Mouse (Mus musculus) brain, adult 2 months (tissue): ENCODE data around the gene Gm17455.

Experiments used
- DNase-seq: peaks from one replicate; pipeline ENCODE4 v3.0.0; 2011; ENCODE audit warnings: low read depth, low spot score

The Gm17455 gene

GRCm38 (mm10) chr10:60373937-60374578, 25.5 kb upstream of the Gm17455 start:
- DNase-seq = peak; percentile 58

DNA sequence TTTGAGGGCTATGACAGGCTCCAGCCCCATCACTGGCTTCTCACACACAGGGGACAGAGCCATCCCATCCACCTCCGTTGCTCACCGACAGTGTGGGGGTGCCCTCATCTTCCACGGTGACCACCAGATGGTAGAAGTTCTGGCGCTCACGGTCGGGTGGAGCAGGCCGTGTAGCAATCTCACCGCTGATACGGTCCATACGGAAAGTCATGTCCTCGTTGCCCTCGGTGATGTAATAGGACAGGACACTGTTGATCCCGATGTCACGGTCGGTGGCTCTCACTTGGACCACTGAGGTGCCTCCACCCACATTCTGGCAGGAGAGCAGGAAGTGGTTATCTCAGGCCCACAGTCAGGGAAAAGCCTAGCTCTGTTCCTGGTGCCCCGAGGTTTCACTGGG, 22.8 kb upstream of the Gm17455 start:
- DNase-seq = no peak

DNA sequence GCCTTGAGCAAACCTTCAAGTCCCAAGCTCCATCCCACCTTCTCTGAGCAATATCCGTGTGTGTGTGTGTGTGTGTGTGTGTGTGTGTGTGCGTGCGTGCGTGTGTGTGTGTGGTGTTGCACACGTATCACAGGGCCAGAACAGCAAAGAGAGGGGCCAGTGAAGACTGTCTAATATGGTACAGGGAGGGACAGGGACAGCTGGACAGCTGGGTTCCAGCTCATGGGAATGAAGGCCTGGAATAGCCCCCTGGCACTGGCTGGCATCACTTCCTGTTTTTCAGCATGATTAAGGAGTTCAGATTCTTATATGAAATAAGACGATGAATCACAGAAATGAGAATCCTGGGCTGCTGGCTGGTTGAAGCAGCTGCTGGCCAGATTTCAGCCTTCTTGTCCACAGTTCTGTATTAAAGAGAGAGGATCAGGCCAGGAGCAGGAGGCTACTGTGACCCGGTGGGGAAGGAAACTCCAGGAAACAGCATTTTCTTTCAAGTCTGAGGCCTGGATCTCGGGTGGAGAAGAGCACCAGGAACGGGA, 20.0 kb upstream of the Gm17455 start:
- DNase-seq = no peak

DNA sequence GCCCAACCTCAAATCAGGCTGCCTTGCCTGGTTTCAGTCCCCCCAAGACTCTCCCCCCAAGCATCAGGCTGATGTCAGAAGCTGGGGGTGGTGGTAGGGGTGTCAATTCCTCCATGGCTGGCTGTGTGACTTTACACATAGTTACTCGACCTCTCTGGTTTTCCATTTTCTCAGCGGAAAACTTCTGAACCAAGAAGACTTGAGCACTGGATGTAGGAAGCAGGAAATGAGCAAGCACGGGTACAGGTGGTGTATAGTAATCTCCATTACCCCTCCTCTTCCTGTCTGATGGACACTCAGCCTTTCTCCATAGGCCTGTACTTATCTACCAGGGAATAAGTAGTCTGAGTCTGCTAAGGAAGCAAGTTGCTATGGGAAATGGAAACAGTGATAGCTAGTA, 19.3 kb upstream of the Gm17455 start:
- DNase-seq = no peak

DNA sequence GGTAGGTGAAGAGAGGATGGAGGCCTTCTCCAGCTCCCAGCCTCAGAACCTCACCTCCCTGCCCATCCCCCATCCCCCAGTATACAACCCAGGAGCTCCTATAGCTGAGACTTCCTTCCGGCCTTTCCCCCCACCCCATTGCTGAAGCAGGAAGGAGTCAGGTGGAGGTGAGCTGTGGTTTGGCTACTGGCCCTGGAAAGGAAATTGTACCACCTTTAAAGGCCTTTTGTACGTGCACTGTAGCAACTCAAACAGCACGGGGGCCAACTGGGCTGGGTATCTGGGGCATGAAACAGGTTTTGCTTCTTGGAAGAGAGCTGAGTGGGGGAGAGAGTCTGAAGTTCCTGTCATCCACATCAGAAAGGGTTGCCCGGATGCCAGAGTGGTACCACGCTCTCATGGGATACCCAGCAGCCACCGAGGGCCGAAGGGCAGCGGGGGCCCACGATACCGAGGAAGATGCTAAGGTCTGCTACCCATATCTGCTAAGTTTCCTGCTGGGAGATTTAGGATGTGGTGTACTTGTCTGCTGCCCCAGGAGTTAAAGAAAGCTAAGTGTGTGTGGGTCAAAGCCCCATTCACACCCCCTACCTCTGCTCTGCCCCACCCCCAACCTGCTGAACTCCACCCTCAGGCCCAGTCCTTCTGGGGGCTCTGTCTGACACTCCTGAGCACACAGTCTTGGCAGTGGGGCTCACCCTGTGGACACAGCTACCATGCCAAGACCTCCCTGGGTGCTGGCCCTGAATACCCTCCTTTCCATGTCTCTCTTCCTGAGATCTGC, 18.2 kb upstream of the Gm17455 start:
- no peak for DNase-seq

GRCm38 (mm10) chr10:60388332-60388731, 11.2 kb upstream of the Gm17455 start:
- no peak for DNase-seq

- DNase-seq = no peak
Measured at GRCm38 (mm10) chr10:60389447-60389865, 10.1 kb upstream of the Gm17455 start.

DNA sequence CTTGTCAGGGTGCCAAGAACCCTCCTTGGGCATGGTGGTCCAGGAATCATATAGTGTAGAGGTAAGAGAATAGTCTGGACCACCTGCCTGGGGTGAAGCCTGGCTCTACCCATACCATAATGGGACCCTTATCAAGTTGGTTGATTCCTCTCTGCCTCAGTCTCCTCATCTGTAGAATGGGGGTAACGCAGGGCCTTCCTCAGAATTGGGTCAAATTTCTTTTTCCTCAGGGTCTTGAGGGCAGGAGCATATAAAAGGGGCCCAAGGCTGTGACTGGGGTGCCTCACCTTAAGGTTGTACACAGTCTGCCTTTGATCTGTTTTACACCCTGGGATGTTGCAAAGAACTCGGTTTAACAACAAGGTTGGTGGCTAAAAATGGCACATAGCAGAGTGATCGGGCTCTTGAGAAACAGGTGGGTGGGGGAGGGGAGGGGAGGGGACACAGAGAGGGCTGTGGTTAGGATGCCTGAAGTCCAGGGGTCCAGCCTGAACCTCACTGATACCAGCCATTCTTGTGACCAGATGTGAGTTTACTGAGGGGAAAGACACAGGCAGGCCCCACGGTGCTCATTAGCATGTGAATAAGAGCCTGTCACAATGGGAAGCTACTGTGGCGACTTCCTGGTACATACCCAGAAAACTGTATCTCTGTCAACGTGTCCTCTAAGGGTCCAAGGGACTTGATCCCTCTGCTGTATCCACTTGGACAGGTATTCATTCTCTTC, 9.2 kb upstream of the Gm17455 start:
- no peak for DNase-seq

- no peak for DNase-seq
Measured at GRCm38 (mm10) chr10:60390904-60391420, 8.6 kb upstream of the Gm17455 start.

DNA sequence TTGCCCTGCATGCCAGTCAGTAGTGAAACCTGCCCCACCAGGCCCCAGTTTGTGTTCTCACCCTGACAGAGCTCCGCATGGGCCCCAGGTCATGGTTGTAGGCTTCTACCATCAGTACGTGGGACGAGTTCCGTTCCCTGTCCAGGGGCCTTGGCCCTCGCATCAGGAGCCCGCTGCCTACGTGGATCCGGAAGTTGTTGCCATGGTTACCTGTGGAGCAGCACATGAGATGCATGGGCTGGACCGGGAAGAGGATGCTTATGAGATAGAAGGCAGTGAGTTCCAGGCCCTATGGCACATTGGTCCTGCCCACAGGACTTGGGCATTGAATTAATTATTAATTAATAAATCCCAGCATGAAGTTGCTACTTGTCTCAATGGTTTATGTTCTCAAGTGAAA, 7.9 kb upstream of the Gm17455 start:
- DNase-seq = peak; percentile 29

- DNase-seq = peak; percentile 36
Measured at GRCm38 (mm10) chr10:60394936-60395335, 4.6 kb upstream of the Gm17455 start.

DNA sequence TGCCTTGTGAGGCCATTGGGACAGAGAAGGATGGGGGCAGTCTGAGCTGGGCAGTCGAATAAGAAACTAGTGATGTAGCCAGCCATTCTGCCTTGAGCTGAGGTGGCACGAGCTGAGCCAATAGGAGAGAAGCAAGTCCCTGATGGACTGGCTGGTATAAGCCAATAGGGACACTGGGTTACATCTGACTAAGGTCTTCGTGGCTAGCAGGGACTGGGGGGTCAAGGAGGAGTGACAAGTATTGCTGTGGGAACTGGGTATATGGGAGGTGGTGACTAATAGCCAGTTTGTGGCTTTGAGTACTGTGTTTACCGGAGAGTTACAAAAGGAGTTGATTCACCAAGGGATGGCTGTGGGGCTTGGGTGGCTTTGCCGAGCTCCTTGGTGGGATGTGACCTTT, 3.9 kb upstream of the Gm17455 start:
- no peak for DNase-seq

GRCm38 (mm10) chr10:60398051-60398814, 1.3 kb upstream of the Gm17455 start:
- no peak for DNase-seq

DNA sequence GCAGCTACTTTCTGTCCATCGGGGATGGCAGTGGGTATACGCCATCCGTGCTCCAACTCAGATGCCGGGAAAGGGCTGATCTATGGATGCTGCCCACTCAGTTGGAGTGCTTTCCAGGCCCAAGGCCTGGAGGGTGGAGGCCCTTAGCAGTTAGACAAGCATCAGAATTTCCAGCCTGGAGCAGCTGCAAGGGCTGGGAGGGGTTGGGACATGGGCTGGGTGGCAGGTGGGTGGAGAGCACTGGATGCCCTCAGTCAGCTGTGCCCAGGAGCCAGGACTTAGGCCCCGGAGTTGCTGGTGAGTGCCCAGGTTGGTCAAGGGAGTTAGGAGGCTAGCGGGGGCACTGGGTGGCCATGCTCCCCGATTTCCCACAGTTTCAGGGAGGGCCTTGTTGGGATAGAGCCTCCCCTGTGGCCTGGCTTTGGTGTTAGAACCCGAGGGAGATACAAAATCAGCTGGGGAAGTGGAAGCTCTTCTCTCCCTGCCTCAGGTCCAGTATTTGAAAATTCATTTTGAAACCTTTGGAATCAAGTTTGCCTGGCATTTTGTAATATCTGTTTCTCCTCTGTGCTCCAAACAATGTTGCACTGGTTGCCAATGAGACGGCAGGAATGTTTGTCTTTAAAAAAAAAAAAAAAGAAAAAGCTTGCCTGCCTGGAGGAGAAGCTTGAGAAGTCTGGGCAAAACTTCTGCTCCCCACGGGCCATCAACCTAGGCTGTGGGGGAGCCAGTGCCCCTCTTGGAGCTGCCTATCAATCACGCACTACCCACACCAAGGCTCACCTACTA, 1.2 kb downstream of the Gm17455 start:
- no peak for DNase-seq

- DNase-seq = peak; percentile 56
Measured at GRCm38 (mm10) chr10:60405460-60406177, 6.1 kb downstream of the Gm17455 start.

DNA sequence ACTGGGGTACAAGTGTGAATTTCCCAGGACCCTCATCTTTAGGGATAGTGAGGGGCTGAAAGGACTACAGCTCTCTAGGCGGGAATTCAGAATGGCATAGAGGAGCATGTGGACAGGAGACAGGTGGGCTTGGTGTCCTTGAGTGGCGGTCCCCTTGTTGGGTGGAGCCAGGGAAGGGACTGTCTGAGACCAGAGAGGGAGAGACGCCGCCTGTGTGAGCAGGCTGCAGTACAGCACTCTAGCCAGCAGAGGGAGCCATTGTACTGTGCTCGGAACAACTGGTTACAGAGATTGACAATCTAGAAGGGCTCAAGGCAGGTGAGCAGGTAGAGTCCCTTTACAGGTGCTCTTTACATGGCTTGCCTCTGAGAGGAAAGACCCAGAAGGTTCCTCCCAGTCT, 8.3 kb downstream of the Gm17455 start:
- peak; percentile 65 for DNase-seq

- no peak for DNase-seq
Measured at GRCm38 (mm10) chr10:60411794-60412193, 12.3 kb downstream of the Gm17455 start.

DNA sequence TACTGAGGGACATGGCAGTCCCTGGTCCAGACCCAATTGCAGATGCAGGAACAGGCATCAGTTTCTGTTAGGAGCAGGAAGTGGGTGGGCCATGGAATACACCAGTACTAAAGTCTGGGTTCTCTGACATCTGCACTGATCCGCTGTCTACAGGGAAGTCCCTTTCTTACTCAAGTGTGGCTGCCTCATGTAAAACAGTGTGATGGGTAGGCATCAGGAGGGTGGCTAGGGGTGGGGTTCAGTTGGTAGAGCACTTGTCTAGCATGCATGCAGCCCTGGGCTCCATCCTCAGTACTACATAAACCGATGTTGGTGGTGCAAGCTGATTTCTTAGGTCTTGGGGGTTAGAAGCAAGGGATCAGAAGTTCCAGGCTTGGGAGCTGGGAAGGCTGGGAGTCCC, 14.2 kb downstream of the Gm17455 start:
- no peak for DNase-seq

- DNase-seq = peak; percentile 56
Measured at GRCm38 (mm10) chr10:60417041-60417440, 17.5 kb downstream of the Gm17455 start.

GRCm38 (mm10) chr10:60418137-60418536, 18.6 kb downstream of the Gm17455 start:
- peak; percentile 71 for DNase-seq
